Comparison of ENCODE assay signal across 8 mouse cellular contexts in the genomic region with DNA sequence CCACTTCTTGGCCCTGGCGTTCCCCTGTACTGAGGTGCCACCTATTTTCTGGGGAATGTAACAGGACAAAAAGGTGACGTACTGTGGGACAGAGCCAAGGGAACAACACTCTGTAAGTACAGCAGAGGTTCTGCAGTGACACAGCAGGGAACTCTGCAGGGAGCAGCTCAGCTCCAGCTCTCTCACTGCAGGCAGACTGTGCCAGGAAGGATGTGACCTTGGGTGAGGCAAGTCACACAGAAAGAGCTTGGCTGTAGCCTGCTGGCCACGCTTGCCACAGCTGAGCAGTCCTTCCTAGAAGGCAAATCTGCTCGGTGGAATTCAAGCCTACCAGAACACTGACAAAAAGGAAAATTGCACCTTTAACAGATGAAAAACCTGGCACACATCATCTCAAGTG. TPM values are rescaled to one million over a fixed set of nuclear protein-coding genes. Genes with fewer than 3 reads are reported as not detected.
DNase-seq lines count a peak whose midpoint lies in the region; ATAC-seq lines count a peak whose summit lies in the region.

No protein-coding gene starts in this region.

- WGBS in heart, embryonic 12.5 days = 17% methylated on average over 4 of the region's 4 CpGs

- H3K9me3 ChIP-seq in heart, embryonic 12.5 days (replicated peaks) = no peaks in the 10 kb centered on the region

- H3K9ac ChIP-seq in heart, embryonic 12.5 days = peak overlapping the region; percentile 31; the same call in 1 of the 2 replicates

- H3K4me2 ChIP-seq in heart, embryonic 12.5 days = peak overlapping the region; percentile 24; the same call in 1 of the 2 replicates

- no peaks in the 10 kb centered on the region for H3K27me3 ChIP-seq in heart, embryonic 12.5 days (replicated peaks)

- peak; percentile 80 for ATAC-seq in heart, embryonic 12.5 days (ENCODE audit: insufficient number of reproducible peaks, low FRiP score)

- H3K4me3 ChIP-seq in heart, embryonic 12.5 days = no peak overlapping the region

- H3K36me3 ChIP-seq in heart, embryonic 12.5 days = 0 out of 2 replicates have a peak, but pooled peaks cover 2% of the 10 kb centered on the region

- H3K4me1 ChIP-seq in heart, embryonic 12.5 days (replicated peaks) = peaks cover 25% of the 10 kb centered on the region

- DNase-seq in cerebellum, adult 18-20 months = peak; percentile 41 to 49
- DNase-seq in cerebellum, adult 11 months = no peak
- DNase-seq in urinary bladder, postnatal 14 days (ENCODE audit: low spot score) = peak; percentile 63
- DNase-seq in urinary bladder, adult 2 months (ENCODE audit: low spot score) = no peak
- peak; percentile 25 to 61 for DNase-seq in kidney, postnatal 4 days
- DNase-seq in ovary, postnatal 36 days (ENCODE audit: low spot score) = peak; percentile 65
- no peak for DNase-seq in thymus, postnatal 14 days

- H3K27ac ChIP-seq in heart, embryonic 12.5 days (ENCODE audit: poor library complexity, severe bottlenecking) = peak overlapping the region; percentile 91

RNA-seq across cellular contexts. Expression of gene Zdhhc20, which starts 8.3 kb away (rescaled TPM):
- polyA plus RNA-seq in urinary bladder, adult 2 months (2012; rRNA removed) = 29.8 and 31.0 TPM in 2 replicates
- polyA plus RNA-seq in heart, embryonic 12.5 days (2016; fragmentation: Nextera tagmentation; extraction: Ambion mirVana) = 47.3 and 48.6 TPM in 2 replicates

RNA-seq across cellular contexts. Expression of gene Mrpl57, which starts 55.8 kb away (rescaled TPM):
- 63.2 and 78.3 TPM in 2 replicates for polyA plus RNA-seq in urinary bladder, adult 2 months (2012; rRNA removed)
- 124 and 129 TPM in 2 replicates for polyA plus RNA-seq in heart, embryonic 12.5 days (2016; fragmentation: Nextera tagmentation; extraction: Ambion mirVana)

RNA-seq across cellular contexts. Expression of gene Ska3, which starts 55.8 kb away (rescaled TPM):
- 0.50 and 1.1 TPM in 2 replicates for polyA plus RNA-seq in urinary bladder, adult 2 months (2012; rRNA removed)
- 31.7 and 33.9 TPM in 2 replicates for polyA plus RNA-seq in heart, embryonic 12.5 days (2016; fragmentation: Nextera tagmentation; extraction: Ambion mirVana)

Comparison
In these comparisons a context has a peak if more than half of its experiments do, and no peak if none do; other contexts are left out.
1. DNase-seq: peak in cerebellum, adult 18-20 months (2 of 2), urinary bladder, postnatal 14 days (single experiment), kidney, postnatal 4 days (2 of 2) and ovary, postnatal 36 days (single experiment); none in cerebellum, adult 11 months (single experiment), urinary bladder, adult 2 months (single experiment) and thymus, postnatal 14 days (single experiment).
2. RNA of gene Ska3, which starts 55.8 kb away (polyA plus RNA-seq): 31.7 to 33.9 TPM in heart, embryonic 12.5 days; 0.50 to 1.1 TPM in urinary bladder, adult 2 months; every median in the first group is over 10 times any median in the second.